Mouse (Mus musculus): ENCODE data around the gene Fgd3.

Fgd3 gene

DNA sequence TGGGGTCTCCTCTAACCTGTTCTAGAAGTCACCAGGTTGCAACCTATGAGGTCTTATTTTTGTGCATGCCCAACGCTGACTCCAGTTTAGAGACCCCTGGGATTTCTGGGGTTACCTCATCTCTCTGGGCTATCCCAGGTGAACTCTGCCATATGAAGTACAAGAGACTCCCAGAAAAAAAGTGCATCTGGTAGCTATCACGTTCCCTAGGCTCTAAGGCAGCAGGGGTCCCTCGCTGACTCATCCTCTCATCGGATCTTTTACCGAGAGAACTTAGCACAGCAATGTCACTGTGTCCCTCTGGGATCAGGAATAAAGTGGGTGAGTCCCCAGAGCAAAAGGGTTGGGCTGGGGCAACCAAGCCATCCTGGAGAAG, 105.0 kb downstream of the Fgd3 start:
- DNase-seq (ENCODE audit: low spot score), result no peak

DNA sequence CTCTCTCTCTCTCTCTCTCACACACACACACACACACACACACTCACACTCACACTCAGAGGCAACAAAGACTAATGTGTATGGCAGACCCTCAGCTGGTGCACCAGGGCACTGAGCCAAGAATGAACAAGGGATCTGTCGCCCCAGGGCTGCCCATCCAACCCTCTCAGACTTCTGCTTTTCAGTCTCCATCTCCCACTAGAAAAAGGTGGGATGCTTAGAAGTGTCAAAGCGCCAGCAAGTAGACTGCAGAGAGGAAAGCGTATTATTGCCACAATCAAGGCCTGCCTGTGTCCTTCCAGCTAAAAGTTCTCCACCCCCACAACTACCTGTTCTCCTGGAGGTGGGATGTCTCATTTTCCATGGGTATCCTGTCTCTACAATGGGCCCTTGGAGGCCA, 105.7 kb downstream of the Fgd3 start:
- no peak for DNase-seq (ENCODE audit: low spot score)

DNA sequence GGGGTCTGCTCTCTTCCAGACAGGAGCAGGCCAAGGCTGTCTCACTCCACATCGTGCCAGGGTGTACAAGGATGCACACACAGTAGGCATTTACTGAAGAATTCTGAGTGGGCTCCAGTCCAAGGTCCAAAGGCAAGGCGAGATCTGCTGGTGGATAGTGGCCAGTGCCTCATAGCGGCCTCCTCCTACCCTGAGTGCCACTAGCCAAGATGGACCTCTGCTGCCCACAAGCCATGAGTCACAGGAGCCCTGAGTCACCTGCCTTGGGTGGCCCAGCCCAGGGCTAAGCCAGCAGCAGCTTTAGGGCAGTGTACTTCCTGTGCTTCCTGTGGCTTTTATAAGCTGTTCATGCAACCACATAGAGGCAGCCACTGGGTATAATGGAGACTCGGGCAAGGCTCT, 106.6 kb downstream of the Fgd3 start:
- DNase-seq (ENCODE audit: low spot score), result peak; percentile 73

DNA sequence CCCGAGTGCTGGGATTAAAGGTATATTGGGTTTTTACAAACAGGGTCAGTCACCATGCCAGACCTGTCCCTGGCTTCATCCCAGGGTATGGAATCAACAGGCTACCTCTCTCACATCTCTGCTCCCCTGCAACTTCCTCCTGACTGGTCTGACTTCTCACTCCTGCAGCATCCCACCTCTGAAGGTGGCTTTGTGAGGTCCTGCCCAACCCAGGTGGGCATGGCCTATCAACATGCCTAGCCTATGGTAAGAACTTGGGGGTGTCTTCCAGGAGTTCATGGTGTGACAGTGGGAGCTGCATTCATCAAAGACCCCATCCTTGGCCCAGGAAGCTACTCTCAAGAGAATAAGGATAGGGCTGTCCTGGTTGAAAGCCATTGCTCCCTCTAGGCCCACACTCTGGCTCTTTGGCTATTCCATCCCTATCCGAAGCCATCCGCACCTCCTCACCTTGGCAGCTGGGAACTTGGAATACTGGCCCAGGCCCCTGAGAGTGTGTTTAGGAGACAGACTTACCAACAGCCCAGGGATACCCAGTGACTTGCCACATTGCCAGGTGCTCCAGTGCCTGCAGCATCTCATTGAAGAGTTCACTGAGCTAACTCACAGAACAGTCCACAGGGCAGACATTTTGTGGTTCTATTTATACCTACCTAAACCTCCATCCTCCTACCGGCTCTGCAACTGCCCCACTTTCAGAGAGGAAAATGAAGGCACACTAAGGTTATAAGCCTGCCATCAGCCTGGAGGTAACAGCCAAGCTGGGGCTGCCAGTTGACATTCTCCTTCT, 107.2 kb downstream of the Fgd3 start:
- no peak for DNase-seq (ENCODE audit: low spot score)

Data from MN1 (cell line).